Mouse (Mus musculus) C2C12 (cell line): ENCODE results near the gene Smndc1.

Experiments used
- CEBPB ChIP-seq: IDR thresholded peaks from one replicate; pipeline ENCODE4 v1.6.1; 2011; ENCODE audit warnings: low read depth, mild to moderate bottlenecking, control low read depth, moderate library complexity
- CTCF ChIP-seq: IDR thresholded peaks from one replicate; pipeline ENCODE4 v1.5.1; 2011; ENCODE audit not compliant: control insufficient read depth, insufficient read depth, insufficient read length
- FOSL1 ChIP-seq: IDR thresholded peaks from one replicate; pipeline ENCODE4 v1.8.0; 2011; ENCODE audit warnings: mild to moderate bottlenecking, low read length; ENCODE audit not compliant: poor library complexity, insufficient read depth, severe bottlenecking
- MAX ChIP-seq: IDR thresholded peaks from one replicate; pipeline ENCODE4 v1.6.1; 2011; ENCODE audit warnings: mild to moderate bottlenecking, control low read depth
- USF1 ChIP-seq: IDR thresholded peaks from one replicate; pipeline ENCODE4 v1.6.1; 2011; ENCODE audit warnings: low read depth, mild to moderate bottlenecking, control low read depth, moderate library complexity

DNA sequence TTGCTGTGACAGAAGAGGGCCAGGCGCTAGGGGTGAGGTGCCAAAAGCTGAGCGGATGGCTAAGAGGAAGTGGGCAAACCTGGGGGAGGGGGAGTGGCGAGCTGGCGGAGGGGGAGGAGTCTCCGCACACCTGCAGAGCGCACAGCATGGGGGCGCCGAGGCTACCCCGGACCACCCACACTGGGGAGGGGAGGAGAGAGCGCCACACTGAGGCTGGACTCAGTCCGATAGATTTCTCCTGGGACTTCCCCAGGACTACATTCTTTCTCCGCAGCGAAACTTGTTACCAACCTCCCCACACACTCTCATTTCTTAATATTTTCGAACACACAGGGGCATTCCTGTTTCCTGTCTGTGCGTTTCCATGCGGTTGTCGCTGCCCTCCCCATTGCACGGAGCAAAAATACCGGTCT, 33.0 kb upstream of the Smndc1 start:
- TF ChIP-seq CTCF: no peak
- no peak for TF ChIP-seq USF1
- TF ChIP-seq MAX: no peak
- no peak for TF ChIP-seq CEBPB
- no peak for TF ChIP-seq FOSL1
